Mouse (Mus musculus) embryo, embryonic 10.5 days (tissue): ENCODE measurements at regions not wholly inside any gene's neighbourhood (a gene's known extent, or its start where the extent isn't known, plus 50 kb on each side); places are given as distances from the start of the nearest gene placed in this dataset.

Experiments
- DNase-seq: peaks from one replicate; pipeline ENCODE4 v3.0.0-alpha.2; 2015; ENCODE audit warnings: low spot score

DNA sequence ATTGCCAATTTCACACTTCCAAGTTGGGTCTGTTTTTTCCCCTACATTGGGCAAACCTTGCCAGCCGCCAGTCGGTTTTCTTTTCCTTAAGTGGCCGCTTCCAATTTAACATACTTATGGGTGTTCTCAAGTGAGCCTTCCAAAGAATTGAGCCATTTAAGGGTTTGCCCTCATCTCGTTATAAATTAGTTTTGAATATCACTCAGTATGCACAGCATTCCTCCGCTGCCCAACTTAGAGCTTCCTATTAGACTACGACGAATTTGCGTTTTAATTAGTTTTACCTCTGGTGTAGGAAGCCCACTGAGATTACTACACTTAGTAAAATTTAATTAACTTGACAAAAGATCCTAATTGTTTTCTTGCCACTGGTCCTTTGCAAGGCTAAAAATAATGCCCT, 209.9 kb downstream of the Cdh11 start:
- no peak for DNase-seq

DNA sequence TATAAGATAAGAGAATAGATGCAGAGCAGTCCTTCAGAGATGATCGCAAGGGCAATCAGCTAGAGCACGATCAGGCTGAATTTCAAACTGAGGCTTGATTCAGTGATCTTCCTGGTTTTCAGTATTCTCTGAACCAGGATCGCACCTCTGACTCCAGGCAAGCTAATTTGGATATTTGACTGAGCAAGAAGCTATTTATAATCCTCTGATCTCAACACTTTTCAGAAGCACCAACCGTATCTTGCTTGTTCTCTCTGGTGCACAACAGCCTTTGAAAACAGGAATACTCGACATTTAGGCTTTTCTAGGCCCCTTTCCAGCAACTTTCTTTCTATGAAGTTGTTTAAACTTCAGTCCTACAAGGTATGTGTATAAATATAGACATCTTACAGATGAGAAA, 217.7 kb downstream of the Cdh11 start:
- DNase-seq: no peak

DNA sequence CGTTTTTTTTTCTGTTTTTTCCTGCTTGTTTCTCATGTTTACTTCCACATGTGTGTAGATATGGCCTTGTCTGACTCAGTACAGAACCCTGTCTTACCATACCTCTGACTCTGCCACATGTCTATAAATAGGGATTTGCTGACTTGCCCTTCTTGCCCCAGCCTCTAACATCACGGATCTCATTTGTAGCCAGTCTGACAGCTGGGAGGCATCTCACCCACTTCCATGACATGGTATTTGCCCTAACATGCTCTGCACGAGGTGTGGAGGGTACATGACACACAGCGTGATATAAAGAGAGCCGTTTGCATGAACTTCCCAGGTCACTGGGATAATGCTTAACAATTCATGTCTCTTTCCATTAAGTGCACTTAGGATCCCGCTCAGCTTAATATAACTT, 231.2 kb downstream of the Cdh11 start:
- DNase-seq: no peak

DNA sequence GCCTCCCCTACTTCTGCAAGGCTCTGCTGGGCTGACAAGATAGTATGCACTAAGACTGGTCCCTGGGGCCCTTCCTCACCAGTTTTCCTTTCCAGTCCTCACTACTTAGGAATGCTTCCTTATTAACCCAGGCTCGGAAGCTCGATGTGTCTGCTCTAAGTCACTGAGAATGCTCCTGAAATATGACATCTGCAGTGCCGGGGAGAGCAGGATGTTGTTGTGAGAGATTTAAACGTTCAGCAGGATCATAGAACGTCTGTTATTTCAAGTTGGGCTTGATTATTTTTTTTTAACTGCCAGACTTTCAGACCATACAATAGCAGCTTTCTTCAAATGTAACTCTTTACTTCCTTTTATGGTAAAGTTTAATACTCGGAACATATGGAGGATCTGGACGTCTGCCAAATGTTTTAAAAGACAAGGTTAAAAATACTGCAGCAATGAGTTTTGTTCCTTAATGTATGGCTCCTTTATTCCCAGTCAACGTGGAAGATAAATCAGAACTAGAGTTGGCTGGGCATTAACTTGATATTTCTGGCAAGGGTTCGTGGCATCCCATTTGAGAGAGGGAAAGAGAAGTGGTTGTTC, 232.0 kb downstream of the Cdh11 start:
- peak; percentile 63 for DNase-seq

DNA sequence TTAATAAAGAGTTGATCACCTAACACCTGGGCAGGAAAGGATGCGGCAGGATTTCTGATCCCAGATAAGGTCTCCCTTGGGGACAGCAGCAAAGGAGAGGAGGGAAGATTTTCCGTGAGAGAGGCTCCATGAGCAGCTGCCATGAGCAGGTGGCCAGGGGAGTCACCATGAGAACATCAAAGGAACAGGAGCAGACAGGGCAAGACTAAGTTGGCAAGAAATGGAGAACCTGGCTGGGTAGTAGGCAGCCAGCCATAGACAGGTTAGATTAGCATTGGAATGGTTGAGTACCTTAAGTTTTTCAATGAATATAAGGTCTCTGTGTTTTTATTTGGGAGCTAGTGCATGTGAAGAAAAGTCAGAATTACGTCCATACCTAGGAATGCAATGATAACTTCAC, 246.6 kb downstream of the Cdh11 start:
- DNase-seq: no peak

DNA sequence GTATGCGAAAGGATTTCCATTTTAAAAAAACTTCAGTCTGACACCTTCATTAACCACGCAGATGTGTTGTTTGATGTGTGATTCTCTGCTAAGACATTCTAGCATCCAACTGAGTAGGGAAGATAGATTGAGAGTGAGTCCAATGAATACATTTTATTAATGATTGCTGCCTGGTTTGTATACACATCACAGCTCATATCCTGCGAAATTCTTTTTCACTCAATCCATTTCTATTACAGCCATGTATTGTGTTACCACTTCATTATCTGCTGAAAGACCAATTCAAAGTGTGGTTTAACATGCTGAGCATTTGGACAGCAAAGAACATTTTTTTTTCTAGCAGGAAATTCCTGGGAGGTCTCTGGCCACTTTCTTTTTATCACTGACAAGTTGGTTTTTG, 247.4 kb downstream of the Cdh11 start:
- no peak for DNase-seq

DNA sequence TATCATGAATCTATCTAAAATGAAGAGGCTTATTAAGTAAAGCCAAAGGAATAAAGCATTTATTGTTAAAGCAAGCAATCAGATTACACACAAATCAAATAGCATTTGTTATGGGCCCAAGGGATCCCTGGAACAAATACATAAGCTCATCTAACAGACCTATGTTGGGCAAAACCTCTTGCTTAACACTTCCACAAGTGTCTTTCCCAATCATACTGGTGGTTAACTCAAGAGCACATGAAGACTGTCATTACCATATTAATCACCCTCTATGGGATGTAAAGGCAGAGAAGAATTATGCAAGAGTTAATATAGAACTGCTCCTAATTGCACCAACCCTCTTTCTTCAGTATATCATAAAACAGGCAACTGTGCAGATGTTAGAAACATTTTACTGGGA, 267.0 kb downstream of the Cdh11 start:
- DNase-seq: no peak

DNA sequence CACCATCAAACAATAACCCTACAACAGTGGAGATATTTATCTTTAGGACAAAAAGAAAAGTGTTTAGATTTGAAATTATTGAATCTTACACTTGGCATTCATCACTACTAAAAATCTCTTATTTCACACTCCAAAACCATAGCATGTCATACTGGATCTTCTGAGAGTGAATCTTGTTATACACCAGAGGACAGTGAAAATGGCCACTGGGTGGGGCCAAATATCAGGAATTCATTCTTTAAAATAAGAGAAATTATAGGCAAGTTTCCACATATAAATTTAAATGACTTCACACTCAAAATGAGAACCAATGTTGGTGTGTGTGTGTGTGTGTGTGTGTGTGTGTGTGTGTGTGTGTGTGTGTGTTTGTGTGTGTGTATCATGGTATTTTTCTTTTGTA, 269.7 kb downstream of the Cdh11 start:
- DNase-seq: no peak

DNA sequence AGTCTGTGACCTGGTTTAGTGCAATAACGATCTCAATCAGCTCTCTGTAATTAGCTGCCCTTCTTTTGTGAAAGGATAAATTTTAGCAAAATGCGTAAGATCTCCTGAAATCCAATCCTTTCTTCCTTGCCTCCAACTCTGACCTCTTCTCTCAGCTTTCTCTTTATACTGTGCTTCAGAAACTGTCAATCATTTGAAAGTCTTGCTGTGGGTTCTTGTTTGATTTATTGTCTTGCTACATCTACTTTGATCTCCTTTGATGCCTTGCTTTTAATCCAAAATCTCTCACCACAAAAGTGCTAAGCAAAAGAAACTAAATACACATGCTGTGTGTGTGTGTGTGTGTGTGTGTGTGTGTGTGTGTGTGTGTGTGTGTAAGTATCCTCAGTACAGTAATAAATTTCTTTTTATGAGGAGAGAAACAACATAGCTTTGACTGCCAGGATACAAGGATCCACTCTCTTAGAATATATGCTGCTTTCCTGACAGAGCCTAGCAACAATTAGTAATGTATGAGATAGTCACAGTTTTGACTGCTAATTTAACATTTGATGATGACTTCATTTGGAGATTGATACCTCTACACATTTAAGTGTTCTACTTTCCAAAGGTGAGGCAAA, 270.5 kb downstream of the Cdh11 start:
- no peak for DNase-seq

DNA sequence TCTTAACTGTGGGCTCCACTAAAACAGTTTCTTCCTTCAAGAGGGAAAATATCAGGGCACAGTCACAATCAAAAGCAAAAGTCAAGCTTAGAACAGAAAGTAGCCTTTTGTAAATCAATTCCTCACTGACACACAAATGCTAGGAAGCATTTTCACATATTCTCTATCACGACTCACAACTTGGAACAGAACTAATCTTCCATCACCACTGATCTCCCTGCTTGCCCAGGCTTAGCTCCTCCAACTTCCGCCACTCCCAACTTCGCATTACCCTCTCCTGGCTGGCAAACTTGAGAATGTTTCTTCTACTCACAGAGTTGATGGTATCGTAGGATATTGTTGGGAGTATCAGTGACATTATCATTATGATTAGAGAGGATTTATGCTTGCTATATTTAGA, 284.7 kb downstream of the Cdh11 start:
- no peak for DNase-seq

DNA sequence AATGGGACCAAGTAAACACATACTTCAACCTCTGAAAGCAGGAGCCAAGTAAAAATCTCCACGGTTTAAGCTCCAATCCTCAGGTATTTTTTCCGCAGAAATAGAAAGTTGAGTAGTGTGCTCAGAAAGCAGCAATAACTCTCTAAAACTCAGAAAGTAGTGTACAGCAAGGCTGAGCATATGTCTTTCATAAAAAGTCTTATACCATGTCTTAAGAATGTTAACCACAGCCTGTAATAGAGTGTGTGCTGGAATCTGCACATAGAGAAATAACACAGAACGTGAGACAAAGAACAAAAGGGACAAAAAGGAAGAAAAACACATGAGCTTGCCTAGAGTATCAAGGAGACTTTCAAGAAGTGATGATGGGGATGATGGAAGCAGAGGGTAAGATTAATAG, 285.2 kb downstream of the Cdh11 start:
- no peak for DNase-seq

DNA sequence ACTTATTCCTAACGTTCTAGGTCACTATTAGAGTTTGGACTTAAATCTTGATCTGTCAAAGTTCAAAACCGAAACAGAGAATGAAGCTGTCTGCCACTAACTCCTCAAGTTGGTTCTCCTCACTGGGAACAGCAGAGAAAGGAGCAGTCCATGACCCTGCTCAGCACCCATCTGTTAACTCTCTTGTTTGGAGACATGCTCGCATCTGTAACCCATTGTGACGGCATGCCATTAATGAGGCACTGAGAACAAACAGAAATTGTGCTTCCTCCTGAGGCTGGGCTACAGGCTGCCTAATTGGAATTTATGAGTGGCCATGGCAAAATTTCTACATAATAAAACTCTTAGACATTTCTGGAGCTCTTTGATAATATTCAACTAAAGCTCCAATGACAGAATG, 286.4 kb downstream of the Cdh11 start:
- peak; percentile 39 for DNase-seq

DNA sequence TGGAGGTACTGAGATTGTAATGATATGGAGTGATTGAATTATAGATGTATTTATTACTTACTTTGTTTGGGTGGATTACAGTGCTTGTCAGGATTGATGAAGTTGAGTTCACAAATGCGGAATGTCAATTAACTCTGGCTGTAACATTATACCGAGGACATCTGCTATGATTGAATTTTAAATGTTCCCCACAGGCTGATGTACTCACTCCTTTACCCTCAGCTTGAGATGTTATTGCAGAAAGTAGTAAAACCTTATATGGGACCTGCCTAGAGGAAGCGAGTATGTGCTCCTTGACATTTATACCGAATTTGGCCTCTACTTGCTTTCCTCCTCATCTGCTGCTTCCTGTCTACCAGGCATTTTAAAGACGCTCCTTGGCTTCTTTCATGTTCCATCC, 288.3 kb downstream of the Cdh11 start:
- DNase-seq: no peak

DNA sequence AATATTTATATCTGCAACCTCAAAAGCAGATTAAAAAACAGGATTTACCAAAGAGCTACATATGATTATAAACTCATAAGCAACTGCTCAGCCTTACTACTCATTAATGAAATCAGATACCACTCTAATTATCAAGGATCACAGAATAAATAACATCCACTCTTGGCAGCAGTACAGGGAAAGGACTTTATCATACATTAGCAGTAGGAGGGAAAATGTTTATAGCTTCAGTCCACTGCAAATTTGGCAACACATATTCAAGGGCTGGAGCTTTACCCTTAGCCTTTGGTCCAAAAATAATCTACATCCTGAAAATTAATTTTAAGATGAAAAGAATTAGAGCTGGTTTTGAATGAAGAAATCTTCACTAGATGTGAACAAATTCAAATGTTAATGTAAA, 288.7 kb downstream of the Cdh11 start:
- no peak for DNase-seq

DNA sequence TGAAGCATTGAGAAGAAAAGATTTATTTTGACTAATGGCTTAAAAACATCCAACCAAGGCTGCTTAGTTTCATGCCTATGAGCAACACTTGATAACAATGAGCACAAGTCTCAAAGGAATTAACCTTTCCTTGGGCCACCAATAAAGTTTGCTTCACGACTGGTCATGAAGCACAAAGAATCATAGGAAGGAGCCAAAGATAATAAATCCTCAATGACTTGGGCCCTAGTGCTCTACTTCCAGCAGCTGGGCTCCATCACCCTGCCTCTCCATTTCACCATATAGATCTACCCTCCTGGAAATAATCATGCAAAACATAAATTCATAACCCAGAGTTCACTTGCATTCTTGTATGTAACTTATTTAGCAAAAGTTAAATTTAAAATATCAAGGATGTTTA, 289.4 kb downstream of the Cdh11 start:
- no peak for DNase-seq

DNA sequence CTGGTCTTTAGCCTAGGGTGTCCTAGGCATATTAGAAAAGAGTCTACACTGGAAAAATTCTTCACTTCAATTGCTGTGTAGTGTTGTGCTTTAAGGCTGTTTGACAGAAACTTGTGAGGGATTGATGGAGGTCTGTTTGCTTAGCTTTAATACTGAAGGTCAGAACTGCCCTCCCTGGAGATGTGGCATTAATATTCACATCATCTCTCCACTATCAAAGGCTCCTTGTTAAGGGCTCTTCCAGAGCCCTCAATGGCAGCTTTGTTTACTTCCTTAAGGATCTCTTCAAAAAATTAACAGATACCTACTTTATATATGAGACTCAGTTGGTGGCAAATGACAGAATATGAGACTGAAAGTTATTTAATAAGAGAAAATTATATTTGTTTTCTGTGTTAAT, 294.4 kb downstream of the Cdh11 start:
- no peak for DNase-seq

DNA sequence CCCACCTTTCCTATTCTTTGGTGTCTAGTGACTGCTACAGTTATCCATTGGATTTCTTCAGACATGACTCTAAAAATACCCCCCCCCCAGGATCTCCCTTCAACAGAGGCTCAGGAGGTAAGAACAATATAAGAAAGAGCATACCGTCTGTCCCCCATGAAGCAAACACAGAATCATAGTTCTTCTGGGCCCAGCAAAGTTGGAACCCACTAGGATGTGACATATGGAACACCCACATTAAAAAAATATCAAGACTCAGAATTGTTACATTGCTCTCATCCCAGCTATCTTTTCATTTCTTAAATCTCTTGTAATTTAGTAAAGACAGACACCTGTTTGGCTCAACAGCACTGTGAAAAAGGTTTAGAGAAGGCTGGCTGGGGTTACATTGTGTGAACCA, 297.2 kb downstream of the Cdh11 start:
- DNase-seq: no peak

DNA sequence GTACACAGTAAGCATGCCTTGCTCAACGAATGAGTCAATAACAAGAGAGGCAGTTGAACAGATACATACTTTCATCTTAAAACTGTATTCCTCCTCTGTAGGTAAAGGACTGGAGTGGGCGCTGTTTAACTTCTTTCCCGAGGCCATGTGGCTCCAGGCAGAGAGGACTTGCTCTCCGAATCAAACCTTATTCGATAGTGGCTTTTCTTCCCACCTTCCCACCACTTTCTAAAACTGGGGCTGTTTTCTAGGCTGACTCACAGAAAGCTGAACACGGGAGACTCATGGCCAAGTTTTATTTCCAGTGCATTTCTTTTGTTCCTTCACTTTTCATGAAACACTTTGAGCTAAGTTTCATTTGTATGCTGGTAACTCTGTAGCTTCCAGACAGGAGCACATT, 297.6 kb downstream of the Cdh11 start:
- DNase-seq: no peak

DNA sequence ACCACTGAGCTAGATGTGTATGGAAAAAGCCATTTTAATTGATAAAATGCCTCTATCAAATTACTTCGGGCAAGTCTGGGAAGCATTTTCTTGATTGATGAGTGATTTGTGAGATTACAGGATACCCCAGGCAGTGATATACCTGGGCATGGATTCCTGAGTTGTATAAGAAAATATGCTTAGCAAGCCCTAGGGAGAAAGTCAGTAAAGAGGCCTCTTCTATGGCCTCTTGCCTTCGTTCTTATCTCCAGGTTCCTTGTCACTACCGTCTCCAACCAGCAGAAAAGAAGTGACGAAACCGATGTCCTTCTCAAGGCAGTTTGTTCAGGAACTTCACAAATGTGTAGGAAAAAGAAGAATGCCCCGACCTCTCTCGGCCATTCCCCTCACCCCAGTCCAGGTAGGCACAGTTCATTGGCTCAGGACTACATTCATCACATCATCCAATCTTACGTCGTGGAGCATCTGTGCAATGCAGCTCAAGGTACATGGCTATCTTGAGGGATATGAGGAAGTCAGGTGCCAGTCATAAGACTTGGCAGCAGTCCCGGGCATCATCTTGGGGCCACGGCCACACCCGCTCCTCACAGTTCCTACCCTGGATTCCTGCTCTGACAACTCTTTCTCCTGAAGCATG, 310.2 kb downstream of the Cdh11 start:
- no peak for DNase-seq

DNA sequence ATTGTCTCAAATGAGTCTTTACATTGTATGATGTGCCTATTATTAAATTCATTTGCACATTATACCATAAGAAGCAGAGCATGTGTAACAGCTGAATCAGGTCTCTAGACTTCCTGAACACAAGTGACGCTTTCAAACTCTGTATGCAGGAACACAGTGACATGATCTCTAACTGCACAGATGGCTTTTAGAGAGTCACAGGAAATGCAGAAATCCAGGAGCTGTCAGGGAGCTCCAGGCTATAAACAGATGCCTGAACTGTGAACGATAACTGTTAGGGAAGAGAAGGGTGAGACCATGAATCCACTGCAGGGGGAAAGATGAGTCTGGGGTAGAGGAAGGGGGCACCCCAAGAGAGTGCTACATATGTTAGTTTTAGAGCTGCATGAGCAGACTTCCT, 311.2 kb downstream of the Cdh11 start:
- no peak for DNase-seq

DNA sequence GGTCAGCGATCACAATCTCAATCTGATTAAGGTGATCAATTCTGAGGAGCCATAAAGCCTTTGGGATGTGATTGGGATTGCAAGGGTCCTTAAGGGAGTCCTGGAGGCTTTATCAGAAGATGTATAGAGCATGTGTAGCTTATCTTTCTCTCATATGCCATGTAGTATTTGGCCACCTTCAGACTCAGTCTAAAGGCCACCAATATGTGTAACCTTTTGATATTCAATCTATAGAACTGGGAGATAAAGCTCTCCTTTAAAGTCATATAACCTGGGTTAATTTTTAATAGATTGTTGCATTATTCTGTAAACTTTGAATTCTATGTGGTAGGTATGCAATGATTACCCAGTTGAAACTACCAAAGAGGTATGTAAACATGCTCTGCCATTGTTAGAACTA, 314.1 kb downstream of the Cdh11 start:
- DNase-seq: no peak

DNA sequence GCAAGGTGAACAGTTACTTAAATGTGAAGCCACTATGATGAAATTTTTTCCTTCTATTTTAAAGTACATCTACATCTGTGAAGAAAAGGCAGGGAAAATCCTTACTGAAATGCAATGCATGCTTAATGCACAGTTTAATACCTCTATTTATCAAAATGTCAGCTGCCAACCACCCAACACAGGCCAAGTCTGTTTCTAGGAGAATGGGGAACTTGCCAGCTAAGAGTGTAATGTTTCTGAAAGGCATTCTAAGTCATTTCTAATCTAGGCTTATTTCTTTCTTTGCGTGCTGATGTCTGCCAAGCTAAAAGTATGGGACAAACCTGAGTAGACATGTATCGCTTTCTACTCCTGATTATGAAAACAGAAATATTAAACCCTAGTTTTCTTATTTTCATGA, 322.8 kb downstream of the Cdh11 start:
- DNase-seq: no peak

DNA sequence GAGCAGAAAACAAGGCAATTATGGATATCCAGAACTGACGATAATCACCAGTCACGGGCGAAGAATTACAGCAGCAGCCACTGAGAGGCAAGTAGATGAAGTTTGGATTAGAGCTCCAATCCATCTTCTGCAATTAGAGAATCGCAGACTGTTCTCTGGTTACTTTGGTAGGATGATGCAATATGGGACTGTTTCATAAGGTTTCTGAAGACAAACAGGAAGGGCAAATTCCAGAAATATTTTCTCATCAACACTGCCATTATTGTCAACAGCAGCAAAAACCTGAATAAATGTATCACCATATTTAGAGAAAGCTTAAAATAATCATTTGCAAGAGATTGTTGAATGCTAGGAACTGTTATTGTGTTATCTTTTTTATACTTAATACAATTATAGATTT, 342.4 kb downstream of the Cdh11 start:
- DNase-seq: no peak

DNA sequence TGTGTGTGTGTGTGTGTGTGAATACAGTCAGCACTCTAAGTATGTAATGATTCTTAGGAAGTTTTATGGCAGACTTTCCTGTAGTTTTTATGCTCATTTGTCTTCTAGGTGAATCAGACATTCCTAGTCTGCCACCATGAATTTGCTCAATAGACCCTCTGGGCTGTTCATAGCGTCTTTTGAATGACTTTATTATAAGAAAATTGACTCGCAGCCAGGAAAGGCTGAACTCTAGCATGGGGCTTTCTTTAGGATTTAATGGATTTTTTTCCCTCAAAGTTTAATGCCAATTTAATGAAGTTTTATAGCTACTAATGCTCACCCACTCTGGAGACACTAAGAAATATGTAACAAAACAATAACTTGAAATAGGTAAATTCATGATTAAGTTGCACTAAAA, 363.6 kb downstream of the Cdh11 start:
- DNase-seq: no peak
